Mouse (Mus musculus) cerebellum, adult 8-10 months (tissue): ENCODE results near the gene Vmn1r116.
"Not testable (repeated sequence)": the region's sequence is repeated elsewhere in the genome, so short reads cannot be mapped to it uniquely, and the experiment has no call there.

Source experiments
- DNase-seq: peaks from one replicate; pipeline ENCODE4 v3.0.0; 2022

Gene Vmn1r116

DNA sequence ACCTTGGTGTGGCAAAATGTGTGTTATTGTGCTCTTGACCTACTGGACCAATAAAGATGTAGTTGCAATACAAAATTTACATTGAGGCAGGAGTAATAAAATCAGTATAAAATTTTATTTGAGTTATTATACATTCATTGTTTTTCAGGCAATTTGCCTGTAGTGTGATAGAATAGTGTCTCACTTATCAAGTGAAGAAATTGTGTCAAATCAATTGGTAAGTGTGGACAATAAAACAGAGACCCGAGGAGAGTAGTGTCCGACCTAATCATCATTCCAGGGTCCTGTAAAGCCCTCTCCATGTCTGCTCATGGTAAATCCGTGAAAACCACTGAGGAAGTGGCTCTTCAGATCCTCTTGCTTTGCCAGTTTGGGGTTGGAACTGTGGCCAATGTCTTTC lies at the start of gene Vmn1r116:
TSS of gene Vmn1r116 (plus strand) at position 301 of the 400 bp plus-strand sequence.
- not testable (repeated sequence) for DNase-seq

DNA sequence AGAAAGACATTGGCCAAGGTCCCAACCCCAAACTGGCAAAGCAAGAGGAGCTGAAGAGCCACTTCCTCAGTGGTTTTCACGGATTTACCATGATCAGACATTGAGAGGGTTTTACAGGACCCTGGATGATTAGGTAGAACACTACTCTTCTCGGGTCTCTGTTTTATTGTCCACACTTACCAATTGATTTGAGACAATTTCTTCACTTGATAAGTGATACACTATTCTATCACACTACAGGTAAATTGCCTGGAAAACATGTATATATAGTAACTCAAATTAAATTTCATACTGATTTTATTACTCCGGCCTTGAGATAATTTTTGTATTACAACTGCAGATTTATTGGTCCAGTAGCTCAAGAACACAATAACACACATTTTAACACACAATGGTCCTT lies 27.2 kb upstream of the Vmn1r116 start, which contains the start of gene Vmn1r115:
TSS of gene Vmn1r115 (minus strand) at position 101 of the 400 bp plus-strand sequence.
- not testable (repeated sequence) for DNase-seq

DNA sequence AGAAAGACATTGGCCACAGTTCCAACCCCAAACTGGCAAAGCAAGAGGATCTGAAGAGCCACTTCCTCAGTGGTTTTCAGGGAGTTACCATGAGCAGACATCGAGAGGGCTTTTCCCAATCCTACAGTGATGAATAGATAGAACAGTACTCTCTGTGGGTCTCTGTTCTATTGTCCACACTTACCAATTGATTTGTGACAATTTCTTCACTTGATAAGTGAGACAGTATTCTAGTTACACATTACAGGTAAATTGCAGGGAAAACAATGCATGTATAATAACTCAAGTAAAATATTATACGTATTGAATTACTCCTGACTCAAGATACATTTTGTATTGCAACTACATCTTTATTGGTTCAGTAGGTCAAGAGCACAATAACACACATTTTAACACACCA lies 12.0 kb downstream of the Vmn1r116 start, which contains the start of gene Vmn1r117:
TSS of gene Vmn1r117 (minus strand) at position 101 of the 400 bp plus-strand sequence.
- not testable (repeated sequence) for DNase-seq

DNA sequence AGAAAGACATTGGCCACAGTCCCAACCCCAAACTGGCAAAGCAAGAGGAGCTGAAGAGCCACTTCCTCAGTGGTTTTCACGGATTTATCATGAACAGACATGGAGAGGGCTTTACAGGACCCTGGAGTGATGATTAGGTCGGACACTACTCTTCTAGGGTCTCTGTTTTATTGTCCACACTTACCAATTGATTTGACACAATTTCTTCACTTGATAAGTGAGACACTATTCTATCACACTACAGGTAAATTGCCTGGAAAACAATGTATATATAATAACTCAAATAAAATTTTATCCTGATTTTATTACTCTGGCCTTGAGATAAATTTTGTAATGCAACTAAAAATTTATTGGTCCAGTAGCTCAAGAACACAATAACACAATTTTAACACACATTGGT lies 40.2 kb downstream of the Vmn1r116 start, which contains the start of gene Vmn1r118:
TSS of gene Vmn1r118 (minus strand) at position 101 of the 400 bp plus-strand sequence.
- DNase-seq, result not testable (repeated sequence)
